Mouse (Mus musculus): Measurements from ENCODE around the gene Birc7.

Gene Birc7

DNA sequence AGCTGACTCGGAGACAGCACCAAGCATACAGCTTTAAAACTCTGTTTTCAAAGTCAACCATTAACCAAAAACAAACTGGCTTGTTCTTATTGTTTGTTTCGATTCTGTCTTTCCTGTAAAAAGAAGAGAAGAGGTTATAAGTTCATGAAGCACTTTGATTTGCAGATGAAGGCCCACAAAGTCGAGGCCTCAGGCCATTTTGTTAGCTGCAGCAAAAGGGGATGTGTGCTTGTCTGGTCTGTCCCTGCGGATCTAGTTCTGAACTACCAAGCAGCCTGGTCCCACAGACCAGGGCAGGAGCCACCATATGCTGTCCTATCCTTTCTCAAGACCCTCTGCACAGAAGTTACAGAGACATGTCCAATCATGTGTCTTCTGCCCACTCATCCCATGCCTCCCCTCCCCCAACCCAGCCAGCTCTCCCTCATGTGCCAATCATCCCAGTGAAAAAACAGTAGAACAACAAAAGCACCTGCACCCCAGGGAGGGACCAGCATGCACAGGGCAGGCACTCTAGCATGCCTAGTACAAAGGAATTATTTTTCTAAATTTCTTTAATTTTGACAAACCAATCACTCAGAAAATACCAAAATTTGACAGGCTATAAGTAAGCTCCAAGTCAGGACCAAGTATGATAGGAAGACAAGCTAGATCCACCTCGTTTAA lies 23.1 kb upstream of the Birc7 start:
- DNase-seq (ENCODE audit: low spot score): no peak

DNA sequence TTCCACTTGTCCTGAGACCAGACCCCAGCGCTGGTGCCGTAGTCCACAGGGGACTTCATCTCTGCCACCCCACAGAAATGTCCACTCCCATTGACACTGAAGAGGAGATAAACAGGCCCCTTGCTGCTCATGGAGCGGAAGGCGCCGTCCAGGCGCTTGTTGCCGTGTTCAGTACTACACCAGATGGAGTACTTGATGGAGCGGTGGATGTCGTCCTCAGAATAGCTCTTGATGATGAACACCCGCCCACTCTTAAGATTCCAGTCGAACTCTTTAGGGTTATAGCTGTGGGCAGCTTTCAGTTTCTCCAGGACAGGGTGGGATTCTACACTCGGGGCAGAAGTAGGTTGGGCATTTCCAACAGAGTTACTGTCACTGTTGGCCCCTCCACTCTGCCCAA lies 17.9 kb upstream of the Birc7 start:
- DNase-seq (ENCODE audit: low spot score): no peak

DNA sequence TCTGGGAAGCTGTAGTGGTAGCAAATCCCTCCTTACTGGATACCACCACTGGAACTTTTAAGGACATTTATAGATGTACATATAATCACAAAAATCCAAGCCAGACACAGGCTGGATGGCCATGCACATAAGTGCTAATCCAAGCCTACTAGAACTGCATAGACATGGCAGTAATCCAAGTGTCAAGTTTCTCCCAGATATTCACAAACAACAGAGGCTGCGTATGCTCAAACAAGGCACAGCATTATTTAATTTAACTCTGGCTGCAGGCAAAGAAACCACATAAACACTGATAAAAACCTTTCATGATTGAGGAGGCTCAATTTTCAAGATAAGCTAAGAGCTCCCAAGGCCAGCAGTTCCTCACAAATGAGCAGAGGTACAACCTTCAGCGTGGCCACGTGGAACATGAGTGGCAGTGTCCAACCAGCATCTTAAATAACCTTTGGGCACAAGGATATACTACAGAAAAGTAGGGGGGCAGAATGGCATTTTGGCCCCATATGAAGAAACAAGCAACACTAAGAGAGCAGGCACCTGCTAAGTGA lies 12.9 kb upstream of the Birc7 start:
- no peak for DNase-seq (ENCODE audit: low spot score)

DNA sequence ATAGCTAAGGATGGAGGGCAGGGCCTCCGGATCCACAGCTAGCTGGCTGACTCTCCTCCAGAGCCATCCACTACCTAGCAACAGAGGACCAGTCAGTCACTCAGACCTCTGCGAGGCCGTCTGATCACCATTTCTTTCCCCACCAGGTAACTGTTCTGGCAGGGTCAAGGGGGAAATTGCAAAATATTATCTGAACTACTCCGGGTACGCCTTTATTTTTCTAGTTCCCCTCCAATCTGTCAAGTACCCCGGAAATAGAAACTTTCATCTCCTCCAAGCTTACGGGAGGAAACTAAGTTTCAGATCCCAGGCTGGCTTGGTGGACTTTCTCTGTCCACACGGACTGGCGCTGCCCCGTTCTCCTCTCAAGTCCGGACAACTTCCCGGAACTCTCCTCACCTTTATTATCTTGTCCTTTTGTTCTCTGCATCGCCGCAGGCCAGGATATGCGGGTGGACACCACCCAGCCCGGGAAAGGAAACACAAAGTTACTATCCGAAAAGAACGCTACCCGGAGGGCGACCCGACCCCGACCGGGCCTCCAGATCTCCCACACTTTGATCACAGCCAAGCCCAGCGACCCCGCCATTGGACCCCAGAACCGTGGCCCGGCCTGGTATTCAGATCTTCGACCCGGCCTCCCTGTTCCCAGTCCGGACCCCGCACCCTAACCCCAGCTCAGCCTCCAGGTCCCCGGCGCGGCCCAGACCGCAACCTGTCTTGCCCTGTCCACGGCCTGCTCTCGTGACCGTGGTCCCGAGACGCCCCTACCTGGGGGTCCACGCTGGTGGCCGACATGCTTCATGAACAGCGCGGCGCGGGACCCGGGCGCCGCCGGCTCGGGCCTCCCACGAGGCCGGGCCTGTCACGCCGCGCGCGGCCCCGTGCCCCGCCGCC lies 8.7 kb upstream of the Birc7 start:
- DNase-seq (ENCODE audit: low spot score): peak; percentile 13

DNA sequence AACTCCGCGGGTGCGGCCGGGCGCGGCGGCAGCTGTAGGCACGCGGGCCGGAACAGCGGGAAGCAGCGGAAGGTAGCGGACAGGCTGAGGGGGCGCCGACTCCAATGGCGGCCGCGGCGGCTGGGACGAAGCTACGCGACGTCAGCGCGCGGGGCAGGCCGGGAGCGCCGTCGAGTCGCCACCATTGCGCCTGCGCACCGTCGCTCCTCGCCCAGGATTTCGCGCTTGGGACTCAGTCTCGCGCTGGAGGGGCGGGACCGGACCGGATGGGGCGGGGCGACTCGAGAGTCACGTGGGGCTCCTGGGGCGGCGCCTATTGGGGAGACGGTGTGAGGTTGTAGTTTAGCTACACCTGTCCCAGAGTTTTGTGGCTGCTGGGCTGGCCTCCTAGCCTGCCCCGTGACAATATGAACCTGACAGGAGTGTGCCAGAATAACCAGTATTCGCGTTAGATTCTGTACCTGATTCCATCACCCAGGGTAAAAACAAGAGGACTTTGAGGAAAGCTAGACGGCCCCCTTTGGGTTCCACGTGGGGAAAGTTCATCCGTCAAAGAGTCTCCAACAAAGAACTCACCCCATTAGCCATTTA lies 7.9 kb upstream of the Birc7 start, which contains the start of gene Ythdf1:
Gene Ythdf1 (minus strand): TSS at position 140 of the 591 bp plus-strand sequence.
- DNase-seq (ENCODE audit: low spot score): peak; percentile 98

DNA sequence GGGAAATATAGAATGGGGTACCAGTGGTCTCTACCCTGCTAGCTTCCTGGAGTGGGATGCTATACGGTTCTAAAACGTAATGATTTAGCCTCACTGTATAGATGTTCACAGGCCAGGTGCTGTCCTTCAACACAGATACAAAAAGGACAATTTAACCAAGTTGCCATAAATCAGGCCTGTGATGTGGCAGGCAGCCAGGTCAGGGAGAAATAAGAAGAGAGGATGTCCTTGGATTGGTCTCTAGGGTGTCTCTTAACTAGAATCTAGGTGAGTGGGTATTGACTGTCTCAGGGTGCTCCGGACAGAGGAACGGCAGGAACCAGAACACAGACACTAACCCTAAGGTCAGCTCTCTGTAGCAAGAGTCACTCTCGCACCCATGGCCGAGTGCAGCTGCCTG lies 6.1 kb upstream of the Birc7 start:
- no peak for DNase-seq (ENCODE audit: low spot score)

DNA sequence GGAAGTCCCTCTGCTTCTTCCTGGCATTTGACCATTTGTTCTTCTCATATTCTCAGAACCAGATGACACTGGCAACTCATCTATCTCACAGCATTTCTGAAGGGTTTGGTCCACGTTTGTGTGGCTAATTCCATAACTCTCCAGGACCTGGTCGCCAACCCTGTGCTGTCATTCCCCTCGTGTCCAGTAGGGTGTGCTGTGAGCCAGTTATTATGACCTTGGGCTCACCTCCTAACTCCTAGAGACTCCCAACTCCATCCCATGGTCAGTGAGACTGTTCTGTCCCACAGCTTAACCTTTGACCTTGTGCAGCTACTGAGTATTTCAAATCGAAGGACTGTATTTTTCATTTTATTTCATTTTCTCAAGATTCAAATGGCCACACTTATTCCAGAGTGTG lies 3.6 kb upstream of the Birc7 start:
- DNase-seq (ENCODE audit: low spot score): peak; percentile 69

DNA sequence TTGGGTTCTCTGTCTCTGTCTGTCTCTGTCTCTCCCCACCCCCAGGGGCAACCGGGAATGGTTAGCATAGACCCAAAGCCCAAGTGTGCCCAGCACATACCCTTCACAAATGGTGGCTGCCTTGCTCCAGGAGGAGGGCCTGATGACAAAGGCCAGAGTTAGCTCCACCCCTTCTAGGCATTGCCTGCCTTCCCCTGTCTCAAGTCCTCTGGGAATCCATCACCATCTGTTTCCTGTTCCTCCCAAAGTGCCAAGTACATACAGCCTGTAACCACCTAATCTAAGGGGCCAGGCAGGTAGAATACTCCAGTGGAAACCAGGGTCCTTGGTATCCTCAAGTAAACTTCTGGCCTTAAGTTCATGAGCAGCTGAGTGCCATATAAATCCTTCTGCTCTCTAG lies 3.6 kb downstream of the Birc7 start:
- DNase-seq (ENCODE audit: low spot score): no peak

DNA sequence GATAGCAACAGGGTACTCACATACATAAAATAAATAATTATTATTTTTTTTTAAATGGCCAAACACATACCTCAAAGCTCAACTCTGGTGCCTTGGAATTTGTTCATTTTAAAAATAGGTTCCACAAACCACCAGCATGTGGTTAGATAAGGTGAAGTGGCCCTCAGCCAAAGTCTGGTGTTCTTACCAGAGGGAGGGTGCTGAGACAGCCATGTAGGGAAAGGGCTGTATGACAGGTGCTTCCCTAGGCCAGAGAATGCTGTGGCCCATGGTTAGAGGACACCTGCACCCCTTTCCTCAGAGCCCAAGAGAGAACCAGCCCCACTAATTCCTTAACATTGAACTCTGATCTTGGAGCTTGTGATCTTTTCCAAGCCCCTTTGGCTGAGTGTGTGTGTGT lies 11.4 kb downstream of the Birc7 start:
- DNase-seq (ENCODE audit: low spot score): no peak

DNA sequence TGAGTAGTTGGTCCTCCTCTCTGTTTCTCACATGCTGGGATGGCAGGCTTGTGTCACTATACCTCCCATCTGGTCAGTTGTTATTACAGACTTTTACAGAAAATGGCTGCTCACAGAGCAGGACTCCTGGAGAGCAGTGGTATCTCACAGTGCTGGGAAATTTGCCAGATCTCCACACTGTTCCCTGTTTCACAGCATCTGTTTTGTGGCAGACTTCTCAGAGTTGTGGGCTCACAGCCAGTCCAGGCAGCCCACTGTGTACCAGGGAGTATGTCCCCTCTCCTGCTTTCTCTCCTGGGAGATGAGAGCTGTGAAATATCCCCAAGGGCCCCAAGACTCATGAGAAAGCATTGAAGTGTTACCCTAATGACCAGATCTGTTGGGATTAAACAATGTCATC lies 13.0 kb downstream of the Birc7 start:
- no peak for DNase-seq (ENCODE audit: low spot score)

DNA sequence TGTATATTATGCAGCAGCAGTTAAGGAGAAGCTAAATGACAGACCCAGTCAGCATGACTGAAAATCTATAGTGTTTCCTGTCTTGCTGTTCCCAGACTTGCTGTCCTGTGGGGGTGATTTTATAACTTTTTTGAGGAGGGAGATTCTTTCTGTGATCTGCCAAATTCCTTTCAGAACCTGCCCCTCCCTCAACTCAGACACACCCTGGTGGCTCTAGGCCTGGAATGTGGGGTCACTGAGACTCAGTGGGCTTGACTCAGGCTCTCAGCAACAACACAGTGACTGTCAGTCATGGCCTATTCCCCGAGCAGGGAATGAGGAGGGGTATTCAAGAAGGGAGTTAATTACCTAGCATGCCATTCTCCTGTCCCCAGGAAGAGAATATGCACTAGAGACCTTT lies 21.1 kb downstream of the Birc7 start:
- DNase-seq (ENCODE audit: low spot score): no peak

DNA sequence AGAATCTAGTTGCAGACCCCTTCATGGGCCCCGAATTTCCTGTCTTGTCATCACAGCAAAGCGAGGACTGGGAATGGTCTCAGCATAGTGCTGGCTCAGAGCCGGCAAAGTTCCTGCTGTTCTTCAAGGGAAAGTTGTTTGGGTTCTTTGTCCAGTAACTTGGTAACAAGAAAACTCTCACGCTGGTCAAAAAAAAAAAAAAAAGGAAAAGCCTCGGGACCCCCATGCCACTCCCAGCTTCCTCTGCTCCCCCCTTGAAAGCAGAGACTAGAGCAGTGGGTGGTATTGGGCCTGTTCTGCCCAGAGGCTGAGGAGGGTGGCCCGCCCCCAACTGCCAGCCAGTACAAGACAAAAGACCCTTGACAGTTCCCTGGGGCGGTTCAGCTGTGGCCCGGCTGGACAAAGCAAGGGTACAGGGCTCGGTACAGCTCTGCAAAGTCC lies 23.9 kb downstream of the Birc7 start:
- no peak for DNase-seq (ENCODE audit: low spot score)

DNA sequence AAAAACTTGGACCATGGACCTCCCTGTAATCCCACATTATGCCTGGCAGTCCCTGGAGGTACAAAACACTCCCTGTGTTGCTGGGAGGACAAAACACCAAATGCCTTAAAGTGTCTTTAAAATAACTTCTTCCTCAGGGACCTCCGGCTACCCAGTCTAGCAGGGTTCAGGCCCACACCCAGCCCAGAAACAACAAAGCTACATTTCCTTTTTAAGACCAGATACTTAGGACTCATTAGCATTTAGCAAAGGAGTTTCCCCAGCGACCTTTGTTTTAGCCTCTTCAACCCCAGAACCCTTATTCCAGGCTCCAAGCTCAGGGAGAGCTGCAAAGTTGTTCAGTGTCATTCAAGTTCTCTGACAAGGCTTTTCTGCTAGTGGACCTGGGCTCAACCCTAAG lies 24.8 kb downstream of the Birc7 start:
- DNase-seq (ENCODE audit: low spot score): no peak

DNA sequence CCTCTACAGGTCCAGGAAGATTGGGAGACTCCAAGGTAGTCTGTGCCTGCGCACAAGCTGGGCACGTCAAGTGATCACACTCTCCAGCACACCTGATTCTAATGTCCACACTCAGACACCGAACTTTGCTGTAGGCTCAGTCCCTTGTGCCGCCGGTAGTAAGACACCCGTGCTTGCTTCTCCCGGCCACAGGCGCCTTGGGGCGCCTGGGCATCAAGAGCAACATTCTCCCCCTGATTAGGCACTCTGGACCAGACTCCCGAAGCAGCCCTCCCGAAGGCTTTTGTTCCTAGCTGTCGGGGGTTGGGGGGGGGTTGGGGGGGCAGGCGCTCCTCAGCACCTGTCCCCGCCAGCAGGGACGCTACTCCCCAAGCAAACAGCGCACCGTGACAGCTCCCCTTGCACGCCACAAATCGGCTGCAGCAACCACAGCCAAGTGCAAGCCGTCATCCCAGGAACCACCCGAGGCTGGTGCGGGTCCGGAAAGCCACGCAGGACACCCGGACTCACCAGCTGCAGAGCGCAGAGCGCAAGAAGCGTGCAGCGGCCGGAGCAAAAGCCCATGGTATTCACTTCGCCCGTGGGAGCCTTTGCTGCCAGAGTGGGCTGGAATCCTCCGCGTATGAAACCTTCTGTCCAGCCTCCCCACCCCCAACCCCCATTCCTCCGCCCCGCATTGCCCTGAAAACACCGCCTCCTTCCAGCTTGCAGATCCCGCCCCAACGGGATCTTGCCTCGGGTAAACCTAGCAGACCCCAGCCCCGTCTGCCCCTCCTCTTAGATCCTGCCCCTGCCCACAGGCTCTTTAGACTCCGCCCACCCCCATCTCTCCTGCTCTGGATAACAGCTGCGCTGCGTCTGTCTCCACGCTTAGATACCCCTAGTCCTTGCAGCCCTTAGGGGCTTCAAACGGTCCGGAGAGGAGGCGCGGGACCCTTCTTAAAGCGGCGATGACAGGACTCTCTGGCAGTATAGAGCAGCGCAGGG lies 25.5 kb downstream of the Birc7 start, which contains the start of gene Nkain4:
Gene Nkain4 (minus strand): TSS at position 639 of the 987 bp plus-strand sequence.
- peak; percentile 31 for DNase-seq (ENCODE audit: low spot score)

DNA sequence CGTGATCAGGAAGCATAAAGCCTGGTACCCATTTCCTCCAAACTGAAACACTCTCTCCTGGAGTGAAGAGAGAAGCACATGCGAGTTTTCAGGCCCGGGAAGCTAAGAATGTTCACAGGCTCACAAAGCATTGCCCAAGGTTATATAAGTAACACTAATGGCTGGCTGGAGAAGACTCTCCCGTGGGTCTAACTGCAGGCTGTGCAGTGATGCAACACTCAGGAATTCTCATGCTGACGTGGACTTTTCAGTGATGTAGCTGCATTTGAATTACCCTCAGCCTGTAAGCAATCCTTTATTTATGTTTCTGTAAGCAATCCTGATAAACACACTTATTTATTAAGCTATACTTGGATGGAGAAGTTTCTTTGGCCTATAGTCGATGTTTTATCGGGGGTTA lies 30.8 kb downstream of the Birc7 start:
- no peak for DNase-seq (ENCODE audit: low spot score)

DNA sequence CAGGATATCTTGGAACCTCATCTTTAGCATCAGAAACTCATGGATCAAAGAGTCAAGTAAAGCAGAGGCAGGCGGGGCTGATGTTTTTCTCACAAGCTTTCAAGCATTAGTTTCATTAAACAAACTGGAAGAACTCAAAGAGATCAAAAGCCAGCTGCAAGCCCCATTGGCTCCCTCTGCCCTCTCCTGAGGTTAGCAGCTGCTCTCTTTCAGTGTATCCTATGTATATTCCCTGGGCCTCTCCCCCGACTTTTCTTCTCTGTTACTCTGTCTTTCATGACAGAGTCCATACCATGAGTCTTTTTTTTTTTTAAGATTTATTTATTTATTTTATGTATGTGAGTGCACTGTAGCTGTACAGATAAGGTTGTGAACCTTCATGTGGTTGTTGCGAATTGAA lies 31.4 kb downstream of the Birc7 start:
- no peak for DNase-seq (ENCODE audit: low spot score)

DNA sequence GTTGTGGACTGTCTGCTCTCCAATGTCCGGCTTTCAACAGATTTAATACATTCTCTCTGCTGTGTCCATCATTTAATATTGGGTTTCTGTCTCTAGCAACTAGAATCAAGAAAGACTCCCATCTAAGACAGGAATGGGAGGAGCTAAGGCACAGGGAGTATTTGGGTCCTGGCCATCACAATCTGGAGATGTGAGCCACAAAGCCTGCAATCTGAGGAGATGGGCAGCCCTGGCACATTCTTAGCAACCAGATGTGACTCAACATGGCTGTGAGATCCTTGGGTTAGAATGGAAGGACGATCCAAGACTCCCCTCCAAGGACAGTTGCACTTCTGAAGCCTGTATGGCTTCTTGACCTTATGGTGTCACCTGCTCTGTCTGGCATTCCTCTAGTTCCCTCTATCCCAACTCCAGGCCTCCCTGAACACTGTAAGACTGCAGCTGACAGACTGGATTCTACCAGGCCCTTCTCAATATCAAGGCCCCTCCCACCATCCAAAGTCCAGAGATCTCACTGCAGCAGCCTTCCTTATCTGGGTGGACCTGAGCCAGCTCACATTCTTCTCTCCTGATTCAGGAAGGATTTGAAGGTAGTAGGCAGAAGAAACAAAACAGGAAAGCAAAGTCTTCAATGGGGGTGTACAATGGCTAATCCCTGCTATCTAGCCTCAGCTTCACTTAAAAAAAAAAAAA lies 33.9 kb downstream of the Birc7 start:
- DNase-seq (ENCODE audit: low spot score): no peak

DNA sequence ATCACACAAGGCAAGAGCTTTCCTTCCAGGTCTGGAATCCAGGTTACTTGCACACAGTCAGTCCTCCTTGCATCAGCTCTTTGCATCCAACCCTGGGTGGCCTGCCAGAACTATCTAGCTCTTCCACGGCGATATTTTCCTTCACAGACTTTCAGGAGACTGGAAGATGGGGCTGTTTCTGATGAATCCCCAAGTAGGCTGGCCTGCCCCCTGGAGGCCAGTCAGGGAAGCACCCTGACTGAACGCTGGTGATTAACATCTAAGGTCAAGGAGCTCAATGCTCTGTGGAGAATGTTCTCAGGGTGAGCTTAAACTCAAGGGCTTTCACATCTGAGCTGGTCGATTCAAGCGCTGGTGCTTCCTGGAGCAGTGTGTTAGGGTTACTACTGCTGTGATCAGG lies 35.1 kb downstream of the Birc7 start:
- DNase-seq (ENCODE audit: low spot score): peak; percentile 73

DNA sequence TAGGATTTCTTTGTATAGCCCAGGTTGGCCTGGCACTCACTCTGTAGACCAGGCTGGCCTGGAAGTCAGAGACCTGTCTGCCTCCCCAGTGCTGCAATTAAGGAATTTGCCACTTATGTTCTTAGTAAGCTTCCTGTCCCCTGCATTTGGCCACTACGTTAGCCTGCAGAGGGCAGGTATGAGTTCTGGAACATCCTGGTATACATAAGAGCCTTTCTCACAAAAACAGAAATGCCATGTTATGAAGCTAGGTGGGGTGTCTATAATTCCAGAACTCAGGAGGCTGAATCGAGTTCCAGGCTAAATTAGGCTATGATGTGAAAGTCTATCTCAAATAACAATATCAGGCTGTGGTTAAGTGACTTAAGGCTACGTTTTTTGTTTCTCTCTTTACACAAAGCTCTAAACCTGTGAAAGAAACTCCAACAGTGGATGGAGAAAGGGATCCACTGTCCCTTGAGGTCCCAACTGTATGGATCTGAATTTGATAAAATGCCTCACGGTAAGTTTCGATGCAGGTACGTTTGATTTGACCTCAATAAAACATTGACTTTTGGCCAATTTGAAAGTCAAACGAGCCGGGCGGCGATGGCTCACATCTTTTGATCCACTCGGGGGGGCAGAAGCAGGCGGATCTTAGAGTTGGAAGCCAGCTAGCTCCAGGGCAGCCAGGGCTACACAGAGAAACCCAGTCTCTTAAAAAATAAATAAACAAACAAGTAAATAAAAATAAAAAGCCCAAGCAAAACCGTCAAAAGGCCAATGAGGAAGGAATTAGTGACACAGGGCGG lies 37.5 kb downstream of the Birc7 start:
- no peak for DNase-seq (ENCODE audit: low spot score)

Measured in ovary, postnatal 36 days (tissue).